Mouse (Mus musculus): ENCODE data around the gene Eqtn. TPM values are rescaled to one million over a fixed set of nuclear protein-coding genes. Genes with fewer than 3 reads are reported as not detected.

The Eqtn gene
- not detected for total RNA-seq (2023)

DNA sequence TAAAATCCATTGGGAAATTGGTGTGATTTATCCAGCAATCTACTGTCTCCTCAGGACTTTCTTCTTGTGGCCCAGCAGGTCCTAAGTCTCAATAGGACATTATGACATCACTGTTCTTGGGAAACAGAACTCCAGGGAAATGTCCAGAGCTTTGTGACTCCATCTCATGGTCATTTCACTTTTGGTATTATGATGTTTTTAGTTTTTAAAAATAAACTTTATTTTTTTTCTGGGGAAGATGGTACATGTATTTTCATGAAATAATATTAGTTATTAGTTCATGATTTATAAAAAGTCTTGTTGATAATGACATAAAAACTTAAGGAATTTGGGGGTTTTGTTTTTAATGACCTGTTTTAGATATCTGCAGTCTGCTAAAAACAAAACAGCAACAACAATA lies at the start of gene Eqtn:
Gene Eqtn (minus strand): TSS at position 101 of the 400 bp plus-strand sequence.

Other genes starting within 250 kb of the Eqtn start
- under 1 TPM in 1 of 2 experiments, not detected in 1; 0.10 TPM for gene Tek, start 189.6 kb downstream of the Eqtn start, total RNA-seq (2023)
- 10 to 100 TPM; 41.8 to 45.0 TPM for gene Mysm1, start 50.3 kb upstream of the Eqtn start, total RNA-seq (2023)
- gene Jun, start 123.4 kb upstream of the Eqtn start, total RNA-seq (2023) = 1,000 to 10,000 TPM; 1,257 to 1,550 TPM